Mouse (Mus musculus): ENCODE data around the gene Tbc1d15.

DNA sequence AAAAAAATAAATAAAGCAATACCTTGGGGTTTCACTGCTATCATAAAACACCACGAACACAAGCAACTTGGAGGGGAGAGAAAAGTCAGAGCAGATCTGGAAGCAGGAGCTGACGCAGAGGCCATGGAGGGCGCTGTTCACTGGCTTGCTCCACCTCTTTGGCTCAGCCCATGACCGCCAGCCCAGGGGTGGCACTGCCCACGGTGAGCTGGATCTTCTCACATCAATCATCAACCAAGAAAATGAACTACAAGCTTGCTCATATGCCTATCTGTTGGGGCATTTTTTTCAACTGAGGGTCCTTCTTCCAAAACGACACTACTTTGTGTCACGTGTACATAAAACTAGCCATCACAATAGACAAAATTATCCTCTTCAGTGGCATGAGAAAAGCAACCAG is 24.7 kb downstream of the Tbc1d15 start:
- TF ChIP-seq CTCF (IDR thresholded peaks at IDR 0.05; ENCODE audit: low read depth, low read length) = no peak
- TF ChIP-seq POLR2A (IDR thresholded peaks at IDR 0.05; ENCODE audit: borderline replicate concordance, low read depth, low read length) = no peak
